Mouse (Mus musculus) stomach, postnatal 0 days (tissue): ENCODE measurements around the gene Hist2h2aa2. TPM values are rescaled to one million over a fixed set of nuclear protein-coding genes. Genes with fewer than 3 reads are reported as not detected.
"Not testable (repeated sequence)": the region's sequence is repeated elsewhere in the genome, so short reads cannot be mapped to it uniquely, and the experiment has no call there.

ENCODE experiments used
- ATAC-seq: fragments of 200-750 bp; cut with Nextera tagmentation; 2 replicates; pipeline ENCODE4 v1.8.0; 2017; ENCODE audit not compliant: low FRiP score, low TSS enrichment
- DNase-seq: peaks from one replicate; pipeline ENCODE4 v3.0.0-alpha.2; 2016; ENCODE audit warnings: low spot score
- H3K27ac ChIP-seq: fragments of 300-500 bp; sonication (generic); replicated peaks from 2 replicates; pipeline ENCODE4 v1.5.1; 2014; ENCODE audit warnings: mild to moderate bottlenecking, control low read depth
- H3K27me3 ChIP-seq: fragments of 300-500 bp; sonication (generic); 2 replicates; pipeline ENCODE4 v1.6.1; 2014; ENCODE audit warnings: low read length; ENCODE audit not compliant: control insufficient read depth, insufficient read depth
- H3K36me3 ChIP-seq: fragments of 300-500 bp; sonication (generic); 2 replicates; pipeline ENCODE4 v1.6.1; 2014; ENCODE audit warnings: low read length, mixed read lengths; ENCODE audit not compliant: control insufficient read depth, insufficient read depth
- H3K4me1 ChIP-seq: fragments of 300-500 bp; sonication (generic); replicated peaks from 2 replicates; pipeline ENCODE4 v1.6.1; 2014; ENCODE audit warnings: antibody characterized with exemption; ENCODE audit not compliant: control insufficient read depth, insufficient read depth
- H3K4me2 ChIP-seq: fragments of 300-500 bp; sonication (generic); replicated peaks from 2 replicates; pipeline ENCODE4 v1.6.1; 2014; ENCODE audit warnings: low read depth, mild to moderate bottlenecking, control low read depth, moderate library complexity
- H3K4me3 ChIP-seq: fragments of 300-500 bp; sonication (generic); 2 replicates; pipeline ENCODE4 v1.5.1; 2014; ENCODE audit warnings: low read depth, low read length, control low read depth
- H3K9ac ChIP-seq: fragments of 300-500 bp; sonication (generic); 2 replicates; pipeline ENCODE4 v1.6.1; 2014; ENCODE audit warnings: mild to moderate bottlenecking, low read length, control low read depth, mixed read lengths
- H3K9me3 ChIP-seq: fragments of 300-500 bp; sonication (generic); 2 replicates; pipeline ENCODE4 v1.6.1; 2016; ENCODE audit warnings: low read length; ENCODE audit not compliant: control insufficient read depth
- CTCF ChIP-seq: IDR thresholded peaks from 2 replicates; pipeline ENCODE4 v1.5.1; 2016; ENCODE audit warnings: antibody characterized with exemption, low read depth, mild to moderate bottlenecking, moderate library complexity
- EP300 ChIP-seq: optimal IDR thresholded peaks from 2 replicates; pipeline ENCODE3; 2016; ENCODE audit warnings: antibody characterized with exemption
- WGBS: fragments of 180-500 bp; shearing (Covaris S2); extraction: QIAGEN DNeasy Blood & Tissue Kit; methylation state at CpG from one replicate; pipeline ENCODE4 v1.1.7; 2014; 5-methylcytosine and 5-hydroxymethylcytosine counted together
- polyA plus RNA-seq: library from polyadenylated mRNA; unstranded; fragments of >200 nt; fragmentation: Nextera tagmentation; extraction: Ambion mirVana; gene quantifications from 2 replicates; pipeline ENCODE4 v1.2.1, GENCODE M21; 2015

Hist2h2aa2 gene
- polyA plus RNA-seq, 1 experiment from 2014 or later = 246 TPM

DNA sequence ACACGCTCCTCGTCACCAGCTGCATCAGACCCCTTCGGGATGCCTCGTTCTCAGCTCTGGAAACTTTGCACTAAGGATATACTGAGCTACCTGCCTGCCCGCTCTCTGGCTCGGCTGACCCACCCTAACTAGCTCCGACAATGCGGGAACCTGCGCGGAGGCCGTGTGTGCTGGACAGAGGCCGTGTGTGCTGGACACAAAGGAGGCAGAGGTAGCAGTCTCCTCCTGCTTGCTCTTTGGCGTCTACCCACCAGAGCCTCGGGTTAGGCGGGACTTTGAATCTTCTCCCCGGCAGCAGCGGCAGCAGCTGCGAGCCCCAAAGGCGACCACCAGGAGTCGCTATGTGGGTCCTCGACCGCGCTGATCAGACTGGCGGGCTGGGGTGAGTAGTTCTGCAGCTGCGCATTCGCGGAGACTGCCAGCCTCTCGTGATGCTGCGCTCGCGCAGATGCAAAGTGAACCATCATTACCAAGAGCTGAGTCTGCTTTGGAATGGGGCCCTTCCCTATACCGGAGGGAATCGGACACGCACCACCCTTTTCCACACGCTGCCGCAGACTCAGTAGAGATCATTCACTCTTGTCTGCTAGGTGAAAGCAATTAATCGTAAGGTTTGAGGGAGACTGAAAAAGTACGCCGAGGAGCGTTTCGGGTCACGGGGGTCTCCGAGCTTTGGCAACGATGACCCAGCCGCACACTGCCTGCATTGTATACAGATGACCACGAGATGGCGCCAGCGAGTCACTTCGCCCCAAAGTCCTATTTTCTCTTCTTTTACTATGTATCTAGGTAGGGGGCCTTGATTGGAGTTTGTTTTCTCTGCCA, 37.9 kb upstream of the Hist2h2aa2 start:
- Histone ChIP-seq H3K9me3 (no peaks in the 10 kb centered on the region), H3K9ac (peak overlapping the region; percentile 66), H3K4me3 (peak overlapping the region; percentile 42), H3K36me3 (no peaks in the 10 kb centered on the region), H3K4me1 (no peaks in the 10 kb centered on the region), H3K4me2 (peak overlapping the region; percentile 65), H3K27ac (peak overlapping the region; percentile 77), H3K27me3 (no peaks in the 10 kb centered on the region)
- DNase-seq (peak; percentile 91), ATAC-seq (peak; percentile 94)
- under 1% methylated on average over 49 of the region's 49 CpGs for WGBS
- TF ChIP-seq EP300 (no peak), CTCF (peak; percentile 82)

GRCm38 (mm10) chr3:96277428-96277799, 37.3 kb upstream of the Hist2h2aa2 start:
- H3K4me2 ChIP-seq = peak overlapping the region; percentile 65
- H3K9me3 ChIP-seq = no peaks in the 10 kb centered on the region
- TF ChIP-seq EP300 = no peak
- peak; percentile 50 for TF ChIP-seq CTCF
- peak; percentile 4; the same call in 1 of the 2 replicates for ATAC-seq
- peak; percentile 38 for DNase-seq
- no peaks in the 10 kb centered on the region for H3K36me3 ChIP-seq
- peak overlapping the region; percentile 66 for H3K9ac ChIP-seq
- 11% methylated on average over 8 of the region's 8 CpGs for WGBS
- H3K27ac ChIP-seq = peak overlapping the region; percentile 77
- no peaks in the 10 kb centered on the region for H3K27me3 ChIP-seq
- peak overlapping the region; percentile 42 for H3K4me3 ChIP-seq
- no peaks in the 10 kb centered on the region for H3K4me1 ChIP-seq

DNA sequence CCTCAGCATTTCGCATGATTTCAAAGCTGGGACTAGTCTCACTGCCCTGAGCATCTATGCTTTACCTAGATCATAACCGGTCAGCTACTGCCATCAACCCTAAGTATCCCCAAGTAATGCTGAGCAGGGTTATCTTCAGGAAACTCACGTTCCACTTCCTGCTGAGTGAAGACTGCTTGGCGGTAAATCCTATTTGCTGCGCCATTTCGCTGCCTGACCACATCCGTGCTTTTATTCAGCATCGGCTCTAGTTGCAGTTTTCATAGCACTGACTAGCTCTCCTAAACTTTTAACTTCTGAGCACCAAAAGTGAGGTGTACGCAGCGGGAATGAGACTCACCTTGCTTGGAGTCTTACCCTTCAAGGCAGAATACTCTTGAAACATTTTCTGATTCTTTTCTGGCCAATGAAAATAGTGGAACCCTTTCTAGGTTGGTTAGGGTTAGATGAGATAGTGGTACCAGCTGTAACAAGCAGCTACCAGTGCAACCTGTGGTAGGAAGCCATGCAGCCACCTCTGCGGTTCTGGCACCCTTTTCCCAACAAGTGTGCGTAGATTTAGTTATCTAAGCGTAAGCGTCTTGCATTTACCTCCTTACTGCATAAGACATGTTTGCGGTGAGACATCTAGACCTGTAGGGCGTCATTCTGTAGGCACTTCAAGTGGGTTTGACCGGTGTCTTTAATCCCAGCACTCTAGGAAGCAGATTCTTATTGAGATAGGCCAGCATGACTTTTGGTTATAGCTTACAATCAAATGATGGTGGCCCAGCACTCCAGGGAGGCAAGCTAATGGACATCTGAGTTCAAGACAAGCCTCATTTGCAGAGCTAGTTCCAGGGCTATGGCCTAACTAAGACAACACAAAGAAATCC, 33.8 kb upstream of the Hist2h2aa2 start:
- Histone ChIP-seq H3K9ac (no peak overlapping the region), H3K36me3 (no peaks in the 10 kb centered on the region), H3K4me1 (no peaks in the 10 kb centered on the region), H3K4me3 (no peak overlapping the region), H3K27me3 (no peaks in the 10 kb centered on the region), H3K4me2 (no peak overlapping the region), H3K9me3 (no peaks in the 10 kb centered on the region), H3K27ac (no peak overlapping the region)
- WGBS = 86% methylated on average over 17 of the region's 17 CpGs
- ATAC-seq (no peak), DNase-seq (no peak)
- TF ChIP-seq CTCF (no peak), EP300 (no peak)

DNA sequence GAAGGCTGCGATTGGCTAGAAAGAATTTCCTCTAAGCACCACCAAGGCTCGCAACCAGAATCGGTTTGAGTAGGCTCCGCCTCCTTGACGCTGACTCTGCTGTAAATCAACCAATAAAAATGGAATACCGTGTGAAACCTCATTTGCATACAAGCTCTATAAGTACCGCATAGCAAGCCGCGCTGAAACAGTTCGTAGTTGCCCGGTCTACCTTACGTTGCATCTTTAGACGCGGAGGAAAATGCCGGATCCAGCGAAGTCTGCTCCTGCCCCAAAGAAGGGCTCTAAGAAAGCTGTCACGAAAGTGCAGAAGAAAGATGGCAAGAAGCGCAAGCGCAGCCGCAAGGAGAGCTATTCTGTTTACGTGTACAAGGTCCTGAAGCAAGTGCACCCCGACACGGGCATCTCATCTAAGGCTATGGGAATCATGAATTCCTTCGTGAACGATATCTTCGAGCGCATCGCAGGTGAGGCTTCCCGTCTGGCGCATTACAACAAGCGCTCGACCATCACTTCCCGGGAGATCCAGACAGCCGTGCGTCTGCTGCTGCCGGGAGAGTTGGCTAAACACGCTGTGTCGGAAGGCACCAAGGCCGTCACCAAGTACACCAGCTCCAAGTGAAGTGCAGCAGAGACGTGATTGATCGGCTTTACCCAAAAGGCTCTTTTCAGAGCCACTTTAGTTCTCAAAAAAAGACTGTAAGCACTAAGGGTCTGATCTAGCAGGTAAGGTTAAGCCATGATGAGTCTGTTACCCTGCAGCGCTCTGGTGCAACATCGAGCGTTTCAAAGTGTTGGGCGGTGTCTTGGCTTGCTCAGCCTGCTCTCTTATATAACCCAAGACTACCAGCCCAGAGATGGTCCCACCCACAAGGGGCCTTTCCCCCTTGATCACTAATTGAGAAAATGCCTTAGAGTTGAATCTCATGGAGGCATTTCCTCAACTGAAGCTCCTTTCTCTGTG, 29.7 kb upstream of the Hist2h2aa2 start, which contains the start of gene Hist2h2bb:
TSS of gene Hist2h2bb (plus strand) at position 242 of the 964 bp plus-strand sequence.
- WGBS = under 1% methylated on average over 45 of the region's 45 CpGs
- H3K4me2 ChIP-seq = peak within 1 kb of the TSS; percentile 75
- H3K27ac ChIP-seq = peak within 1 kb of the TSS; percentile 93
- peak within 1 kb of the TSS; percentile 69 for H3K9ac ChIP-seq
- H3K36me3 ChIP-seq = no peaks in the 10 kb centered on the region
- DNase-seq (peak; percentile 90), ATAC-seq (peak; percentile 96)
- H3K9me3 ChIP-seq = no peaks in the 10 kb centered on the region
- H3K27me3 ChIP-seq = no peaks in the 10 kb centered on the region
- no peaks in the 10 kb centered on the region for H3K4me1 ChIP-seq
- H3K4me3 ChIP-seq = peak within 1 kb of the TSS; percentile 43
- TF ChIP-seq CTCF (no peak), EP300 (peak; percentile 25)

GRCm38 (mm10) chr3:96268776-96269378, 28.8 kb upstream of the Hist2h2aa2 start:
- WGBS = 0% methylated on average over 9 of the region's 44 CpGs
- H3K4me1 ChIP-seq, H3K36me3 ChIP-seq, H3K9me3 ChIP-seq, H3K27me3 ChIP-seq, DNase-seq: not testable (repeated sequence)
- H3K27ac ChIP-seq = peak overlapping the region; percentile 93
- peak overlapping the region; percentile 43 for H3K4me3 ChIP-seq
- peak overlapping the region; percentile 64 for H3K9ac ChIP-seq
- H3K4me2 ChIP-seq = peak overlapping the region; percentile 75
- peak; percentile 25 for ATAC-seq
